Mouse (Mus musculus): ENCODE measurements at regions not wholly inside any gene's neighbourhood (a gene's known extent, or its start where the extent isn't known, plus 50 kb on each side); places are given as distances from the start of the nearest gene placed in this dataset.

DNA sequence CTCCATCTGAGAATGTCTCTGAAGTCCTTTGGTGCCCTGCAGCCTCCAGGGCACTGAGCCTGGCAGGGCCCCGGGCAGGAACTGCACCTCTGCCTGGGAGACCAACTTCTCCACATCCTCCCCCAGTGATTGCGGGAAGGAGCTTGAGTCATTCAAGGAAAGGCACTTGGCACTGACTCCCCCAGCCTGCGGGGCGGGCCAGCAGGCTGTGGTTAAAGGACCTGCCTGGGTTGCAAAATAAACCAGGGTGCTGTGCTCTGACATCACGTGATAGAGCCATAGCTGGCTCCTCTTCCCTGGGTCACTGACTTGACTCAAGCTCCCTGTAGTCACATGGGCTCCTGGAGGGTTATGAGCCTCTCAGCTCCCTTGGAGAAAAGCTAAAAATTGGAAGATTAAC, 108.5 kb downstream of the Gm826 start:
- no peaks in the 10 kb centered on the region for H3K9me3 ChIP-seq (replicated peaks; ENCODE audit: insufficient read depth, low read length)
- DNase-seq (ENCODE audit: low read depth, low spot score) = no peak
- TF ChIP-seq RCOR1 (IDR thresholded peaks at IDR 0.05; ENCODE audit: low read depth, low read length) (no peak), POLR2AphosphoS5 (IDR thresholded peaks at IDR 0.05; ENCODE audit: borderline replicate concordance, low read depth, low read length) (no peak), HCFC1 (IDR thresholded peaks at IDR 0.05; ENCODE audit: low read depth, low read length) (no peak), USF2 (IDR thresholded peaks at IDR 0.05; ENCODE audit: borderline replicate concordance in 1 of 2, insufficient read depth in 1 of 2, low read depth in 1 of 2, low read length in 2 of 2) (no peak), KAT2A (conservative IDR thresholded peaks at IDR 0.05; ENCODE audit: low read depth, low read length) (no peak), NRF1 (IDR thresholded peaks at IDR 0.05; ENCODE audit: insufficient read depth, low read depth, low read length, poor library complexity, severe bottlenecking) (no peak), TAL1 (IDR thresholded peaks at IDR 0.05; ENCODE audit: low read length) (no peak), RAD21 (IDR thresholded peaks at IDR 0.05; ENCODE audit: low read depth, low read length) (no peak), JUND (IDR thresholded peaks at IDR 0.05; ENCODE audit: low read depth, low read length) (no peak), GATA1 (IDR thresholded peaks at IDR 0.05; ENCODE audit: low read depth, low read length) (no peak)
- no peak overlapping the region for H3K27ac ChIP-seq (ENCODE audit: control insufficient read depth, low read depth, low read length)
- H3K4me3 ChIP-seq (ENCODE audit: control insufficient read depth in 1 of 2, insufficient read depth in 1 of 2, low read depth in 2 of 2, low read length in 2 of 2) = no peak overlapping the region
- H3K4me1 ChIP-seq (ENCODE audit: control insufficient read depth in 1 of 2, insufficient read depth in 2 of 2, low read length in 2 of 2) = no peaks in the 10 kb centered on the region
- H3K79me2 ChIP-seq (ENCODE audit: control insufficient read depth, insufficient read depth, low read length, poor library complexity) = no peaks in the 10 kb centered on the region
- no peaks in the 10 kb centered on the region for H3K36me3 ChIP-seq (ENCODE audit: control insufficient read depth in 1 of 2, insufficient read depth in 2 of 2, low read length in 2 of 2)
- no peaks in the 10 kb centered on the region for H3K27me3 ChIP-seq (ENCODE audit: control insufficient read depth in 1 of 2, insufficient read depth in 2 of 2, low read length in 2 of 2)
- H3K9ac ChIP-seq (ENCODE audit: control insufficient read depth, low read depth, low read length, poor library complexity, severe bottlenecking) = no peak overlapping the region

DNA sequence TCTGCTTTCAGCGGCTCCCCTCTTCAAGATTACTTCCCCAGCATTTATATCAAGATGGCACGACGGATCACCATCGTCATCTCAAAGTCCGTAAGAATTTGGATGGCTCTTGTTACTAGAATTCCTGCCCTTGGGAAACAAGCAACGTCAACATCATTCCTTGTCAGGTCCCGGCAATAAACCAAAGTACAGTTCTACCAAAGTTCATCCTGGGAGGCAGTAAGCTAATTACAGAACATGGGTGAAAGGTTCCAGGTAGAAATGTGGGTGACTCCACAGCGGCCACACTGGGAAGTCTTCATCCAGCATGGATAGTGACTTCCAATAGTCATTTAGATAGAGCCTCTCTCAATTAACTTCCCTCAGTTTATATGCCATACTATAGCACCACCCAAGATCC, 110.6 kb downstream of the Gm826 start:
- H3K4me3 ChIP-seq (ENCODE audit: control insufficient read depth in 1 of 2, insufficient read depth in 1 of 2, low read depth in 2 of 2, low read length in 2 of 2) = no peak overlapping the region
- no peak overlapping the region for H3K9ac ChIP-seq (ENCODE audit: control insufficient read depth, low read depth, low read length, poor library complexity, severe bottlenecking)
- no peaks in the 10 kb centered on the region for H3K27me3 ChIP-seq (ENCODE audit: control insufficient read depth in 1 of 2, insufficient read depth in 2 of 2, low read length in 2 of 2)
- no peaks in the 10 kb centered on the region for H3K9me3 ChIP-seq (replicated peaks; ENCODE audit: insufficient read depth, low read length)
- no peak for DNase-seq (ENCODE audit: low read depth, low spot score)
- H3K36me3 ChIP-seq (ENCODE audit: control insufficient read depth in 1 of 2, insufficient read depth in 2 of 2, low read length in 2 of 2) = no peaks in the 10 kb centered on the region
- TF ChIP-seq MXI1 (IDR thresholded peaks at IDR 0.05; ENCODE audit: low read depth, low read length) (no peak), UBTF (IDR thresholded peaks at IDR 0.05; ENCODE audit: borderline replicate concordance, insufficient read depth, low read depth, low read length) (no peak), MYC (IDR thresholded peaks at IDR 0.05; ENCODE audit: low read depth, low read length) (no peak), ZKSCAN1 (IDR thresholded peaks at IDR 0.05; ENCODE audit: low read depth, low read length) (no peak), SMC3 (IDR thresholded peaks at IDR 0.05; ENCODE audit: low read depth, low read length) (no peak), ZMIZ1 (IDR thresholded peaks at IDR 0.05; ENCODE audit: low read depth, low read length) (no peak), RCOR1 (IDR thresholded peaks at IDR 0.05; ENCODE audit: low read depth, low read length) (no peak), MAFK (IDR thresholded peaks at IDR 0.05; ENCODE audit: borderline replicate concordance, low read depth, low read length) (no peak)
- H3K27ac ChIP-seq (ENCODE audit: control insufficient read depth, low read depth, low read length) = no peak overlapping the region
- no peaks in the 10 kb centered on the region for H3K4me1 ChIP-seq (ENCODE audit: control insufficient read depth in 1 of 2, insufficient read depth in 2 of 2, low read length in 2 of 2)
- no peaks in the 10 kb centered on the region for H3K79me2 ChIP-seq (ENCODE audit: control insufficient read depth, insufficient read depth, low read length, poor library complexity)

Measured in MEL (cell line).